Mouse (Mus musculus): Measurements from ENCODE around the gene Tmem100. TPM values are rescaled to one million over a fixed set of nuclear protein-coding genes. Genes with fewer than 3 reads are reported as not detected.

Gene Tmem100
- 337 TPM for polyA plus RNA-seq (2014; fragmentation: Illumina TruSeq; extraction: RNeasy Lipid Tissue Mini Kit (QIAGEN cat#74804); ENCODE audit: insufficient read depth, low read depth, low replicate concordance)

GRCm38 (mm10) chr11:90029841-90030398 lies at the start of gene Tmem100:
Tmem100 (plus strand) TSS chr11:90030348.

GRCm38 (mm10) chr11:90002231-90002986 lies 27.7 kb upstream of the Tmem100 start, which contains the start of gene Pctp:
Pctp (minus strand) TSS chr11:90002894.

Other genes with a start within 250 kb of the Tmem100 start
- gene Pctp, start 27.5 kb upstream of the Tmem100 start, polyA plus RNA-seq (2014; fragmentation: Illumina TruSeq; extraction: RNeasy Lipid Tissue Mini Kit (QIAGEN cat#74804); ENCODE audit: insufficient read depth, low read depth, low replicate concordance): 8.4 TPM
- 4.0 TPM for gene Gm45716, start 157.3 kb downstream of the Tmem100 start, polyA plus RNA-seq (2014; fragmentation: Illumina TruSeq; extraction: RNeasy Lipid Tissue Mini Kit (QIAGEN cat#74804); ENCODE audit: insufficient read depth, low read depth, low replicate concordance)
- 40.1 TPM for gene Mmd, start 219.1 kb downstream of the Tmem100 start, polyA plus RNA-seq (2014; fragmentation: Illumina TruSeq; extraction: RNeasy Lipid Tissue Mini Kit (QIAGEN cat#74804); ENCODE audit: insufficient read depth, low read depth, low replicate concordance)

Data from lung, adult 10 weeks (tissue).